Mouse (Mus musculus) ovary, postnatal 36 days (tissue): ENCODE measurements at regions not wholly inside any gene's neighbourhood (a gene's known extent, or its start where the extent isn't known, plus 50 kb on each side); places are given as distances from the start of the nearest gene placed in this dataset.

Source experiments
- DNase-seq: peaks from one replicate; pipeline ENCODE4 v3.0.0; 2022; ENCODE audit warnings: low spot score, mixed read lengths

DNA sequence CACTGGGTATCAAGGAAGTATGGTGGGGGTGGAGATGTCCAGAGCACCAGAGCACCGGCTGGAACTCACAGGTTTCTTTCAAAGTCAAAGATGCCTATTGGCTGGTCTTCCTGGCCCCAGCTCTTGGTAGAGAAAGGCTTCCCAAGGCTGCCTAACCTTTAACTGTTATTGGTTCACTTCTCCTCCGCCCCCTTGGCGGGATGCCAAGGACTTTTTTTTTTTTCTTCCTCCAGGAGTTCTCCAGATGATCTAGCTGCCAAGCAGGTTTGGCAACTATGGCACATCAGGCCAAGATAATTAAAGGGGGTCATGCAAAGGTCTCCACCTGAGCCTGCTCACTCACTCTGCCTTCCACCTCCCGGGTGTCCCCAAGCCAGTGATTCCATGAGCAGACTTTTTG, 67.5 kb downstream of the Sc5d start:
- DNase-seq, result peak; percentile 41

DNA sequence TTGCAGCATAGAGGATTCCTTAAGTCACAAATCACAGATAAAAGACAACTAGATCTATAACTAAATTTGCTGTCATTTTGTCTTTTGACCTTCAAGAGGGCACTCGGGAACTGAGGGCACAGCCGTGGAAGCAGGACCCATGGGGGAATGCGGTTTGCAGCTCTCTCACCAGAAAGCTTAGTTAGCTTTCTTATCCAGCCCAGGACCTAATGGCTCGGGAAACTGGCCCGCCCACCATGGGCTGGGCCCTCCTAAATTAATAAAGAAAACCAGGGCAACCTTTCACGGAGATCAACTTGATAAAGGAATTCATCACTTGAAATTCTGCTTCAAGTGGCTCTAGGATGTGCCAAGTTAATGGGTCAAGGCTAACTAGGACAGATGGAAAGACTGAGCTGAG, 67.9 kb downstream of the Sc5d start:
- DNase-seq, result no peak

DNA sequence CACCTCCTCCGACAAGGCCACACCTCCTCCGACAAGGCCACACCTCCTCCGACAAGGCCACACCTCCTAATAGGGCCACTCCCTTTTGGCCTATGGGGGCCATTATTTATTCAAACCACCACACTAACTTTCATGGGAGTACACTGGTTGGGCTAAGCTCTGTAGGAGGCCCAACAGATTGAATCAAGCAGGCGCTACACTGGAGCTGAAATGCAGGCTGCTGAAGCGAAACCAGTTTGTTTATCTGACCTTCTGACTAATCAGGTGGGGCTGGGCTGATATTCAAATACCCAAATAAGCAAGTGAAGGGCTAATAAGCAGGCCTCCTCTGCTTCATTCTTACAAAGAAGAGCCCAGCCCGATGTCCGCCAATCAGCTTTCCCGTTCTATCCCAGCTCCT, 68.4 kb downstream of the Sc5d start:
- peak; percentile 25 for DNase-seq

DNA sequence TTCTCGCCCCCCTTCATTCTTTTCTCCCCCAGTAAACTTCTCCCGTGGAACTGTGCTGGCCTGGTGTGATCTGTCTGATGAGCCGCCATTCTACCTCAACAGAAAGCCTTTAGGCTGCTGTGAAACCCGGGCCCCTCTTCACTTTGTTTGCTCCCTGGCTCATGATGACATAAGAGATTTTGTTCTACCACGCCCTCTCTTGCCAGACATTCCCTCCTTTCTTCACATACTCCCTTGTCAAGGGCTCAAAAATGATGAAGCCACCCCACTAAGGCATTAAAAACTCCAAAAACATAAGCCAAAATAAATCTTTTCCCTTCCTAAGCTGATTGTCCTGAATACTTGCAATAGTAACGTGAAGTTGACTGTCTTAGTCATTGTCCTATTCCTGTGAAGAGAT, 69.1 kb downstream of the Sc5d start:
- DNase-seq, result no peak

DNA sequence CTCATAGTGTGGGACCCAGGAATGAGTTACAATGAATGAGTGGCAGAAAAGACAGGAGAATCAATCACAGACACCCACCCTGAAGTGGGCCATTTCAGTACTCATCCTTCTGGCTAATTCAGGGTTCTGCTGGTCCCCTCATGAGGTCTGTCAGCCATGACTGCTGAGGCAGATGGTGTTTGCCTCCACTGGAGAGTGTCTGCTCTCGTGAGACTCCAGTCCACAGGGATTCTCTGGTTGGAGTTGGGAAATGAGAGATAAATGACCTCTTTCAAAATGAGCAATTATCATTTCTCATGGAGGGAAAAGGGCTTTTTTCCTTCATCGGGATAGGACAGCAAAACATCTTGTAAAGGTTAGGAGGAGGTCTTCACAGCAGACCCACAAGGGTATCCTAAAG, 69.9 kb downstream of the Sc5d start:
- DNase-seq, result no peak

DNA sequence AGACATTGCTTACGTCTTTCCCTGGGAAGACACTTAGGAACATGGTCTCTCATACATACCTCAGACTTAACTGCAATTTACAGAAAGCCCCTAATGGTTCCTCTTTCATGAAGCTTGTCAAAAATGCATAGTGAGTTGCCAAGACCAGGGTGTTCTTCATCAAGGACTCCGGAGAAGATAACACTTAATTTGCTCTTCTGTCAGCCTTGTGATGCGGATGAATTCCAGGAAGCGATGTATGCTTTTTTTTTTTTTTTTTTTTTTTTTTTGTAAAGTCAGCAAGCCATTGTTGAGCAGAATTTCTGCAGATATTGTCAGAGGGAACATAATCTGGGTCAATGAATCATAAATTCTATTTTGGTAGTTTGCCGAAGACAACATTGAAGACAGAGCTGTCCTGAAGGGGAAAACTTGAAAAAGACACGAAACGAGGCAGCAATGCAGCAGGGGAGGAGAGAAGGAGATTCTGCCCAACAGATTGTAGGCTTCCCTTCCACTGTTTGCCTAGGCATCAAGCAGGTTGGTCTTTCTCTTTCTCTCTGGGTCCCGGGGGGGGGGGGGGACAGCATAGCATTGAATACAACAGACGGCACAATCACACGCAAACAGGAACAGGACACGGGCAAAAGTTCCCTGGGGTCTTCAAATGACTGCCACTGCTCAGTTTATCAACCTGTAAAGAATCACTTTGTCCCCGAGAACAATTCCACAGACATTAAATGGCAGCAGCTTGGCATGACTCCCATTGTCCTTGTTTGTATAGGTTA, 69.1 kb upstream of the Sorl1 start:
- no peak for DNase-seq

DNA sequence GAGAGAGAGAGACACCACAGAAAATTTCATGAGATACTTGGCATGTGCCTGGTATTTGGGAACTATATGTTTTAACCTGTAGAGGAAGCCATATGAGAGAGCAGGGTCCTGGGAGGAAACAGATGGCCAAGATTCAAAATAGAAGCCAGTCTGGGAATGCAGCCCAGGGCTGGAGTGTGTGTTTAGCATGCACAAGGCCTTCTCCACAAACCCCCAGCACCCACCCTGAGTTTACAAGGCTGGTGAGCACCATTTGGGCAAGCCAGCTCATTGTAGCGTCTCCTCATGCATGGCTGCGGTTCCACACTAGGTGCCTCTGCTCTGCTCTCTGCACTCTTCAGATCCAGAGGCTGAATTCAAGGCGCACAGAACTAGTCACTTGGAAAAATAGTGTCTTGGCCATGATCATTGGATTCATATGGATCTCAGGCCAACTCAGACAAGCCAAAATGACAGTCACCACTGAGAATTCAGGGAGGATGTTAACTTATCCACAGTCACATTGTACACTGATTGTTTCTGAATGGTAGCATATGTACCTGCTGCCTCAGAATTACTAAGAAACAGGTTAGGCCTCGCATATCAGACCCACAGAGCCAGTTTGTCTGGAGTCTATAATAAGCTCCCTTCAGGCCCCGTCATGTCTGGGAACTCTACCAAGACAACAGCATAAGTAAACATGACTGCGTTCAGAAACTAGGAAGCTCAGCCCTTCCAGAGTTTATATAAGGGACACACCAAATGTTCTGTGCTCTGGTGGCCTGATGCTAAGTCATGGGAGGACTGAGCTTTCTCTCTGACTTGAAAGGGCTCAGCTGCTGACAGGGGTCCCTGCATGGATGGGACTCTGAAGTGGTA, 63.5 kb upstream of the Sorl1 start:
- DNase-seq, result no peak

DNA sequence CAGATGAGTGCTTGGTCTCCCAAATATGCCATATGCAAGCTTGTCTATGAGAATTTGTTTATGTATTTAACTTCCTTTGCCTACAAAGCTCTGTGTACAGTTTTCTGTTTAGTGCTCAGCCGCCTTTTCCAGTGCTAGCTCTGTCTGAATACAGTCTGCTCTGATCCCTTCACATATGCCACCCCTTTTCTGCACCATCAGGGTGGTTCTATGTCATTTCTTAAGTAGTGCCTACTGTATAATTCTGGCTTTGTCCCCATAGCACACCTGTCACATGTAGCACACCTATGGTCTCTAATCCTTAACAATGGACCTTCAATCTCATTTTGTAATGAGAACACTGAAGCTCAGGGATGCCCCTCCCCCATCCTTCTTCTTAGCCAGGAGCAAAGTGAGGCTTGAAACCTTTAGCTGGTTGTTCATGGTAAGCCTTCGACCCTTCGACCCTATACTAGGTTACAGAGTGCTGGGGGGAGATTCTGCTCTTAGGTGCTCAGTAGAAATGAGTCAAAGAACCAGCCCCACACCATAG, 60.1 kb upstream of the Sorl1 start:
- DNase-seq, result no peak

DNA sequence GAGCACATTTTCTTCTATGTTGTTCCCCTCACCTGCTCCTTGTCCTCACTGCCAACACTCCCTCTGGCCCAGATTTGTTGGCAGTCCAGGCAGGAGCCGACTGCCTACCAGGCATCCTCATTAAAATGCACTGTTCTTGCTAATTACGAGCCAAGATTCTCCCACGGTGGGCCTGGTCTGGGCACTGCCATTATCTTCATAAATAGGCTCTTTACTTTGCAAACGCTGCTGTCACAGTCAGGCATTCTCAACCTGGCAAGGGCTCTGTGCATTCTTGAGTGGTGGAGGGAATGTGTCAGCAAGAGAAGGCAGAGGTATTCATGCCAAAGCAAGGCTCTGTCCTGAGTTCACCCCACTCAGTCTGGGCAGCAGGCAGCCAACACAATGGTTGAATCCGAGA, 59.4 kb upstream of the Sorl1 start:
- no peak for DNase-seq

DNA sequence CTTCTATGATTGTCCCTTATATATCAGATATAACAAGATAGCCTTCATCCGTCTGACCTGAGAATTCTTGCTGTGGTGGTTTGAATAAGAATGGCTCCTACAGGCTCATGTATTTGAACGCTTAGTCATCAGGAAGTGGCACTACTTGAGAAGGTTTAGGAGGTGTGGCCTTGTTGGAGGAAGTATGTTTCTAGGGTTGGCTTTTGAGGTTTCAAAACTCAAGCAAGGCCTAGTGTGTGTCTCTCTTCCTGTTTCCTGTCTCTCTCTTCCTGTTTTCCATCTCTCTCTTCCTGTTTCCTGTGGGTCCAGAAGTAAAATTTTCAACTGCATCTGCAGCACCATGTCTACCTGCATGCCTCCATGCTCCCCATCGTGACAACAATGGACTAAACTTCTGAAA, 58.3 kb upstream of the Sorl1 start:
- DNase-seq, result no peak

DNA sequence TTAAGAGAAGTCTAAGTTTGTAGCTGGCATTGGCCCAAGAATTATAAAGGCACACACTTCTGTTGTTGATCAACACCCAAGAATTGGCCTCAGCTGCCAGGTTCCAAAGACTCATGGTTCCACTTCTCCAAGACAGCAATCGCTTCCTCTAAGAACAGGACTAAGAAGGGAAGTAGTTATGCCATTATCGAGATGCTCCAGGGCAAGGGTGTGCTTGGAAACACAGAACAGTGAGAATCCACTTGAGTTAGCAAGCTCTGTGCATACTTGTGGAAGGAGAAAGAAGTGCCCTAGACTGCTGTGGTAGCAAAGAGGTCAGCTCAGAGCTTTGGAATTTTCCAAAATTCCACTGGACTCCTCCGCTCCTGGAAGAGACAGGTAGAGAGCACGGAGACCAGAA, 56.1 kb upstream of the Sorl1 start:
- DNase-seq, result no peak

DNA sequence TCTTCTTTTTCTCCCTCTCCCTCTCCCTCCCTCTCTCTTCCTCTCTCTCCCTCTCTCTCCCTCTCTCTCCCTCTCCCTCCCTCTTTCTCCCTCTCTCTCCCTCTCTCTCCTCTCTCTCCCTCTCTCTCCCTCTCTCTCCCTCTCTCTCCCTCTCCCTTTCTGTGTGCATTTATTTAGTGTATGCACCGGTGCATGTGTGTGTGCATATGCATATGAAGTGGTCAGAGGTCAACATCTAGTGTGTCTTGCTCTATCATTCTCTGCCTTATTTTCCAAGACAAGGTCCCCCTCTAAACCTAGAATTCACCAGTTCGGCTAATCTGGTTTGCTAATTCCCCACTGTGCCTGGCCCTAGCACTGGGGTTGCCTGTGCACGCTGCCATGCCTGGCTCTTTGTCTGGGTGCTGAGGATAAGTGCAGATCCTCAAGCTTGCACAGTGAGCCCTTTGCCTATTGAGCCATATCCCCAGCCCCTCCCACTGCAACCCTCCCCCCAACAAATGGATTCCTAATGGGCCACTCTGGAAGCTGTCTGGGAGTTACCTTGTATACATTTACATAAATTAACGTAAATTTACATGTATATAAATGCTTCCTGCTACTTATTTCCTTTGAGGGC, 54.8 kb upstream of the Sorl1 start:
- no peak for DNase-seq

DNA sequence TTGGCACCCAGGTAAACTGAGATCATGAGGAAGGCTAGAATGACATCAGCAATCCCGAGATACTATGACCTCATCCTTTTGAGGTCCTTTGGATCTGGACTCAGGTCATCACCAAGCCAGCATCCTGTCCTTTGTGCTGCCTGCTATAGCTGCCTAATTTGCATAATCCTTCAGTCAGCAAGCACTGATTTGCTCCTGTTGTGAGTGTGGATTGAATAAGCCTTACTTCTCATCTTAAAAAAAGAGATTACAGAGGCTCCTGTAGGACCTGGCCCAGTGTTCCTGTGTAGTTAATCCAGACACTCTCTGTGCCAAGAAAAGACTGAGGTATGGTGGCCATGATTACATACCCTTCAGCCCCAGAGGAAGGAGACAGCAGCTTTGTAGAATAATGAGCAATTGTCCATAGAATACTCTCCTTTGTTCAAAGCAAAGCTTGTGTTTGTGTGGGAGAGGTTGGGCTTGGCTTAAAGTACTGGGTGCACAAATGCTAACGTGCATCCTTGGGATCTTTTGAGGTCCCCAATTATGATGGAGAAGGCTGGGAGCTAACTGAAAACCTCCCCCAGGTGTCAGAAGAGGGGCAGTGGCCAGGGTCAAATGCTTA, 50.4 kb upstream of the Sorl1 start:
- no peak for DNase-seq
